Mouse (Mus musculus) heart, adult 2 months (tissue): Measurements from ENCODE around the gene Pim1.

Experiments
- CTCF ChIP-seq: fragments of 200-600 bp; IDR thresholded peaks from 2 replicates; pipeline ENCODE4 v1.8.1; 2022; ENCODE audit warnings: antibody characterized with exemption, mild to moderate bottlenecking, moderate library complexity
- EP300 ChIP-seq: fragments of 200-500 bp; IDR thresholded peaks from 2 replicates; pipeline ENCODE4 v1.6.1; 2011; ENCODE audit warnings: low read depth, low read length, control low read depth; ENCODE audit not compliant: insufficient read depth
- POLR2A ChIP-seq: fragments of 200-500 bp; IDR thresholded peaks from 2 replicates; pipeline ENCODE4 v1.6.1; 2011; ENCODE audit warnings: mild to moderate bottlenecking, low read depth, low read length, control low read depth; ENCODE audit not compliant: insufficient read depth

GRCm38 (mm10) chr17:29488257-29488977, 2.1 kb upstream of the Pim1 start:
- no peak for TF ChIP-seq CTCF
- TF ChIP-seq EP300: no peak
- TF ChIP-seq POLR2A: no peak
